Mouse (Mus musculus): Measurements from ENCODE around the gene Tspan4. TPM values are rescaled to one million over a fixed set of nuclear protein-coding genes. Genes with fewer than 3 reads are reported as not detected.

The Tspan4 gene
- polyA plus RNA-seq, 1 experiment from 2014 or later, result 76.7 TPM

DNA sequence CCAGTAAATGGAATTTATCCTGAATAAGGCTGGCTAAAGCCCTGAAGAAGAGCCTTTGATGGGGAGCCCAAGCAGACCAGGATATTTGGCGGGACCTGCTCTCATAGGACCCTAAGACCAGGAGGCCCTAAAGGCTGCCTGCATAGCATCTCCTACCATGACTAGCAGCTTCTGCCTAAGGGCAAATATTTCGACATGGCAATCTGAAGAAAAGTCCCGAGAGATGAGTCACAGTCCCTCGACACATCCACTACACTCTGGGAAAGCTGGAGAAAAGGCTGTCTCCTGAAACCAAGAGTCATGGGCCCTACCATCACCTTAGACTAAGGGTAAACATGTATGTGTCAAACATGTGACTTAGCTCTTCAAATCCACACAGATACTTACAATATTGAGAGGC lies 49.2 kb downstream of the Tspan4 start:
- Histone ChIP-seq H3K27me3 (ENCODE audit: control insufficient read depth, insufficient read depth, low read length) (no peaks in the 10 kb centered on the region), H3K4me1 (ENCODE audit: control insufficient read depth, insufficient read depth, low read length) (no peaks in the 10 kb centered on the region), H3K9ac (replicated peaks; ENCODE audit: low read depth, low read length) (no peak overlapping the region), H3K9me3 (ENCODE audit: control insufficient read depth, low read depth, low read length) (no peaks in the 10 kb centered on the region), H3K4me2 (replicated peaks; ENCODE audit: low read depth, low read length) (no peak overlapping the region), H3K4me3 (ENCODE audit: low read depth, low read length) (no peak overlapping the region), H3K27ac (ENCODE audit: low read length) (no peak overlapping the region), H3K36me3 (ENCODE audit: control insufficient read depth, insufficient read depth, low read length) (peaks cover 12% of the 10 kb centered on the region; the same call in 1 of the 2 replicates)
- WGBS, result 83% methylated on average over 4 of the region's 4 CpGs
- no peak for ATAC-seq (ENCODE audit: insufficient number of reproducible peaks, insufficient read depth, low FRiP score, low read depth)

DNA sequence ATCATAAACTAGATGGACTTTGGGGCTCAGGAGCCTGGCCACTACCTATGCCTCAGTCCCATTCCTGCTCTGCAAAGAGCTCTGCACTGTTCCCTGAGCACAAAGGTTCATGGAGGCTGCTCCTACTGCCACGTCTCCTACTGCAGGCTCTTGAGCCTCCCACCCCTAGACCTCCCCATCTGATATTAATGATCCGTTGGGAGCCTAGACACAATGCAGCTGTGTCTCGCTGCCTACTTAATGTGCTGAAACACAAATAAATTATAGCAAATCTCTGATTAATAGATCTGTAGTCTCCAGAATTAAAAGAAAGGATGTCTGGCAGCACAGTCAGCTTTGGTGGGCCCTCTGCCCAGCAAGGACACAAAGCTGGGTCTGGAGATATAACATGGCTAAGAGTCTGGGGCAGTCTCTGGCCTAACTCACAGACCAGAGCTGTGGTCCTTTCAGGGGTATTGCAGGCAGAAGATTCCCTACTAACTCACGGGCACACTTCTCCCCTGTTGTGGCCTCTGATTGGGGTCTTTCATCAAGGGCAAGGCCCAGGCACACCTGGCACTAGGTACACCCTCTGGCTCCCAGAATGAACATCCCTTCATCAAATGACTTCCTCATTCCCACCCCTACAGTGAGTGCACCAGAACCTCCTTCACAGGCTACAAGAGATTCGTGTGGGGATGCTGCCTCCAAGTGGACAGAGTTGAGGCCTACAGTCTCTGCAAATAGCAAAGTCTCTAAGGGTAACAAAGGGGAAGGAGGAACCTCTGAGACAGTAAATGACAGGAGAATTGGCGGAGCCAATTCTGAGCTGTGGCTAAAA lies 49.9 kb downstream of the Tspan4 start:
- Histone ChIP-seq H3K9me3 (ENCODE audit: control insufficient read depth, low read depth, low read length) (no peaks in the 10 kb centered on the region), H3K27ac (ENCODE audit: low read length) (no peak overlapping the region), H3K36me3 (ENCODE audit: control insufficient read depth, insufficient read depth, low read length) (peaks cover 14% of the 10 kb centered on the region; the same call in 1 of the 2 replicates), H3K4me3 (ENCODE audit: low read depth, low read length) (no peak overlapping the region), H3K9ac (replicated peaks; ENCODE audit: low read depth, low read length) (no peak overlapping the region), H3K27me3 (ENCODE audit: control insufficient read depth, insufficient read depth, low read length) (no peaks in the 10 kb centered on the region), H3K4me2 (replicated peaks; ENCODE audit: low read depth, low read length) (no peak overlapping the region), H3K4me1 (ENCODE audit: control insufficient read depth, insufficient read depth, low read length) (no peaks in the 10 kb centered on the region)
- peak; percentile 80; the same call in 1 of the 2 replicates for ATAC-seq (ENCODE audit: insufficient number of reproducible peaks, insufficient read depth, low FRiP score, low read depth)
- 48% methylated on average over 6 of the region's 6 CpGs for WGBS

DNA sequence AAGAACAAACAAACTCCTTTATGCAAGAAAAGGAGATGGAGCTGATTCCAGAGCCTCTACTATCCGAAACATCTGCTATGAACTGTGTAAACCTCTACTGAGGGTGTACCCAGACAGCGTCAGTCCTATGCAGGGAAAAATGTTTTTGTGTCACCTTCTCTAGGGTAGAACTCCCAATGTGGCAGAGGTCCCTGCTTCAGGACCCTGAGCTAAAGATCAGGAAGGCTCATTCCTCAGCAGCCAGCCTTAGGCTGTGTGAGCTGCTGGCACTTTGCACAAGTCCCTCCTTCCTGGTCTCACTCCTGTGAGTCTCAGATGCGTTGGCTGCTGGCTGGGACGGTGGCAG lies 50.5 kb downstream of the Tspan4 start:
- H3K27ac ChIP-seq (ENCODE audit: low read length), result no peak overlapping the region
- H3K4me3 ChIP-seq (ENCODE audit: low read depth, low read length), result no peak overlapping the region
- no peaks in the 10 kb centered on the region for H3K4me1 ChIP-seq (ENCODE audit: control insufficient read depth, insufficient read depth, low read length)
- WGBS, result 77% methylated on average over 4 of the region's 4 CpGs
- ATAC-seq (ENCODE audit: insufficient number of reproducible peaks, insufficient read depth, low FRiP score, low read depth), result no peak
- H3K36me3 ChIP-seq (ENCODE audit: control insufficient read depth, insufficient read depth, low read length), result peaks cover 16% of the 10 kb centered on the region; the same call in 1 of the 2 replicates
- H3K27me3 ChIP-seq (ENCODE audit: control insufficient read depth, insufficient read depth, low read length), result no peaks in the 10 kb centered on the region
- H3K9ac ChIP-seq (replicated peaks; ENCODE audit: low read depth, low read length), result no peak overlapping the region
- H3K9me3 ChIP-seq (ENCODE audit: control insufficient read depth, low read depth, low read length), result no peaks in the 10 kb centered on the region
- H3K4me2 ChIP-seq (replicated peaks; ENCODE audit: low read depth, low read length), result no peak overlapping the region

DNA sequence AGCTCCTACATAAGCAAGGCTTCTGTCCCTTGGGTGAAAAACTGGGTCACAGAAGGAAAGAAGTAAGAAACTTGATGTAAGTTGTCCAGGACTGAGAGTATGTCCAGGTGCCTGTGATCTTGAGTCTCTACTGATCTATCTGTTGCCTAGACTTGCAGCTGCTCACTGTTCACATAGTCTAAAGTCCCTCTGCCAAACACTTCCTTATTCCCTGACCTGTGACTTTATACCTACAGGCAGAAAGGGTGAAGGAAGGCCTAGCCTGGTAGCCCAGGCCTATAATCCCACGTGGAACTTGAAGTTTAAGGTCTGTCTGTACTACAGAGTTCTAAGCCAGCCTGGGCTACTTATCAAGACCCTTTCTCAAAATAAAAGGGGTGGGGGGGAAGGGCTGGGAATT lies 60.5 kb downstream of the Tspan4 start:
- Histone ChIP-seq H3K4me2 (replicated peaks; ENCODE audit: low read depth, low read length) (no peak overlapping the region), H3K36me3 (ENCODE audit: control insufficient read depth, insufficient read depth, low read length) (peaks cover 5% of the 10 kb centered on the region; the same call in 1 of the 2 replicates), H3K9ac (replicated peaks; ENCODE audit: low read depth, low read length) (no peak overlapping the region), H3K4me3 (ENCODE audit: low read depth, low read length) (no peak overlapping the region), H3K27ac (ENCODE audit: low read length) (no peak overlapping the region), H3K4me1 (ENCODE audit: control insufficient read depth, insufficient read depth, low read length) (peaks cover 11% of the 10 kb centered on the region), H3K27me3 (ENCODE audit: control insufficient read depth, insufficient read depth, low read length) (no peaks in the 10 kb centered on the region), H3K9me3 (ENCODE audit: control insufficient read depth, low read depth, low read length) (no peaks in the 10 kb centered on the region)
- 62% methylated on average over 1 of the region's 1 CpGs for WGBS
- ATAC-seq (ENCODE audit: insufficient number of reproducible peaks, insufficient read depth, low FRiP score, low read depth), result no peak

DNA sequence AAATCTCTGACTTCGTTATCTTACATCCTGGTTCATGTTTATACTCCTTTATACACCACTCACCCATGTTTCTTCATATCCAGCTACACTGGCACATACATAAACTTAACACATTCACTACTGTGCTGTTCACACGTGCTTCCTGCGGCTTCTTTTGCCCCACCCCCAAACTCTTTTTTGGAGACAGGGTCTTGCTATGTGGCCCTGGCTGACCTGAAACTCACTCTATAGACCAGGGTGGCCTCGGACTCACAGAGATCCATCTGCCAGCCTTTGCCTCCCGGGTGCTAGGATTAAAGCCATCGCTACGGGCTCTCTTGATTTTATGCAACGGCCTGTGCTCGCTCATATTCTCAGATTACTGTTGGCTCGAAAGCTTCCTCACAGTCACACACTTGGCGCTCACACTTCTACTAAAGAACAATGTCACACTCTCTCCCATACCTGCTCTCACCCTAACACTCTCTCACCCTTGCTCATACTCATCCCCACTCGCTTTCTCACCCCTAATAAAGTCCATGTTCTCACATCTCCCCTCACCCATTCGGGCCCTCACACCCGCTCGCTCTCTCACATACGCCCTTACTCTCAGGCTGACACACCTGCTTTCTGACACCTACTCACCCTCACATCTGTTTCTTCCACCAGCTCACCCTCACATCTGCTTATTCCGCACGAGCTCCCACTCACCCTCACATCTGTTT lies 64.0 kb downstream of the Tspan4 start:
- peak overlapping the region; percentile 68 for H3K9ac ChIP-seq (replicated peaks; ENCODE audit: low read depth, low read length)
- H3K27ac ChIP-seq (ENCODE audit: low read length), result peak overlapping the region; percentile 82
- H3K36me3 ChIP-seq (ENCODE audit: control insufficient read depth, insufficient read depth, low read length), result no peaks in the 10 kb centered on the region
- H3K9me3 ChIP-seq (ENCODE audit: control insufficient read depth, low read depth, low read length), result no peaks in the 10 kb centered on the region
- H3K4me1 ChIP-seq (ENCODE audit: control insufficient read depth, insufficient read depth, low read length), result peaks cover 11% of the 10 kb centered on the region
- no peaks in the 10 kb centered on the region for H3K27me3 ChIP-seq (ENCODE audit: control insufficient read depth, insufficient read depth, low read length)
- 6% methylated on average over 18 of the region's 18 CpGs for WGBS
- peak overlapping the region; percentile 91 for H3K4me2 ChIP-seq (replicated peaks; ENCODE audit: low read depth, low read length)
- no peak for ATAC-seq (ENCODE audit: insufficient number of reproducible peaks, insufficient read depth, low FRiP score, low read depth)
- H3K4me3 ChIP-seq (ENCODE audit: low read depth, low read length), result peak overlapping the region; percentile 72

DNA sequence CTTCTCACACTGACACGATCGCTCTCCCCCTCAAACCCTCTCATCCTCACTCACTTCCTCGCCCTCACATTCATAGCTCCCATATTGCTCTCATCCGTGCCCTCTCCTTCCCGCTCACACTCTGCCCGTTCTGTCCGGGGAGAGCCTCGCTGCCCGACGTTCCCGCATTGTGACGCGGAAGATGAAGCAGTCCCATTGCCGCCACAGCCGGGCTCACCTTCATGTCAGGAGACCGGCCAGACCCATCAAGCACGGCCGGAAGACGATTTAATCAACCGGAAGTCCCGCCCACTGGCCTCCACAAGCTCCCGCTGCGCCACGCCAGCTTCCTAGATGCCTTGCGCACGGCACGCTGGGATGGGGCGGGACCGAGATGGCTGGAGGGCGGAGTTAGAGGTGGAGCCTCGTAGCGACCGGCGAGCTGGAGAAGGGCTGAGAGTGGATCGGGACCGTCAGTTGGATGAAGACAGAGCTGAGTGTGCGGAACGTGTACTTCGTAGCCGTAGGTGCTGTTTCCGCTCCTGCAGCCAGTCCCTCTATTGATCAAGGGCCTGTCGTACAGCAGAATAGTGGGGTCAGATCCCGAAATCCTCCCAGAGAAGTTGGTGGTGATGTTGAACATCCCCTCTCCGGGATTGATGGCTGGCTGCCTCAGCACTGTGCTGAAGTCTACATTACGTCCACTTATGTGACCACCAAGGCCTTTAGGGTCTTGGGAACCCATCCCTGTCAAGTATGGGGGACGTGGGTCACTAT lies 64.7 kb downstream of the Tspan4 start, which contains the start of gene Chid1:
Gene Chid1, minus strand, starts transcription at position 302 of the 756 bp plus-strand sequence.
- 2% methylated on average over 46 of the region's 46 CpGs for WGBS

DNA sequence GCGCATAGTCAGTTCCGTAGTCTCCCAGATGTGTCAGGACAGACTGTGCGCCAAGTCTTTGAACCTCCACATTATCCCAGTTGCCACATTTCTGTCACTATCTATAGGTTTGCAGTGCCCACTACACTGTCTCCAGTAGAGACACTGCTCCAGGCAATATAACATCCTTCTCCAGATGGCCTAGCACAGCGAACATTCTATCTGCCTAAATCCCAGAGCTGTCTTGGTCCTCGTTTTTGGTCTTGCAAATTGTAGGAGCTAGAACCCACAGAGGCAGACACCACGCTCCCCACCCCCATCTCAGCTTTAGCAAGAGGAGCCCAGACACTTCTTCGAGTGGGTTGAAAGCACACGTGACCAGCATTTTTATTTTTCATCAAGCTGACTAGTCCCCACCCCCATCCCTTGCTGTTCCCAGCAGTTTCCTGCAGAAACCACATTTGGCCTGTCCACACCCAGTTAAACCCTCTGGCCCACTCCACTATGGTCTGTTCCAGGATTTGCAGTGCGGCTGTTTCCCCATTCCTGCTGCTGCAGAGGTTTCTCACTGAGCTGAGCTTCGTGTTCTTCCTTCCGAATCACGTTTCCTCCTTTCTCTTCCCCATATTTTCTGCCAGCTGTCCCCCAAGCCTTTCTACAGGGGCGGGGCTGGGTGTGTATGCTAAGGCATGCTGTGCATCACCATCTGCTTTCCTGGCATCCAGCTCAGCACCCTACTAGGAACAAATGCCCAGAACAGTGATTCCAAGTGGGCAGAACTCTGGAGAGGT lies 65.5 kb downstream of the Tspan4 start:
- no peak; the same call in none of the 2 replicates for ATAC-seq (ENCODE audit: insufficient number of reproducible peaks, insufficient read depth, low FRiP score, low read depth)
- 52% methylated on average over 13 of the region's 13 CpGs for WGBS

More for the DNA sequence above, 64.7 kb downstream of the Tspan4 start, which contains the start of gene Chid1:
- H3K4me2 ChIP-seq (replicated peaks; ENCODE audit: low read depth, low read length), result peak within 1 kb of the TSS; percentile 91
- peak; percentile 97 for ATAC-seq (ENCODE audit: insufficient number of reproducible peaks, insufficient read depth, low FRiP score, low read depth)
- H3K4me3 ChIP-seq (ENCODE audit: low read depth, low read length), result peak within 1 kb of the TSS; percentile 72
- H3K9ac ChIP-seq (replicated peaks; ENCODE audit: low read depth, low read length), result peak within 1 kb of the TSS; percentile 68
- H3K36me3 ChIP-seq (ENCODE audit: control insufficient read depth, insufficient read depth, low read length), result no peaks in the 10 kb centered on the region
- H3K4me1 ChIP-seq (ENCODE audit: control insufficient read depth, insufficient read depth, low read length), result peaks cover 11% of the 10 kb centered on the region
- no peaks in the 10 kb centered on the region for H3K27me3 ChIP-seq (ENCODE audit: control insufficient read depth, insufficient read depth, low read length)
- H3K9me3 ChIP-seq (ENCODE audit: control insufficient read depth, low read depth, low read length), result no peaks in the 10 kb centered on the region
- H3K27ac ChIP-seq (ENCODE audit: low read length), result peak within 1 kb of the TSS; percentile 82

More for the DNA sequence above, 65.5 kb downstream of the Tspan4 start:
- Histone ChIP-seq H3K27ac (ENCODE audit: low read length) (peak overlapping the region; percentile 82; the same call in 1 of the 2 replicates), H3K4me2 (replicated peaks; ENCODE audit: low read depth, low read length) (peak overlapping the region; percentile 91), H3K9ac (replicated peaks; ENCODE audit: low read depth, low read length) (peak overlapping the region; percentile 25), H3K27me3 (ENCODE audit: control insufficient read depth, insufficient read depth, low read length) (no peaks in the 10 kb centered on the region), H3K4me1 (ENCODE audit: control insufficient read depth, insufficient read depth, low read length) (peaks cover 11% of the 10 kb centered on the region), H3K4me3 (ENCODE audit: low read depth, low read length) (peak overlapping the region; percentile 72), H3K9me3 (ENCODE audit: control insufficient read depth, low read depth, low read length) (no peaks in the 10 kb centered on the region), H3K36me3 (ENCODE audit: control insufficient read depth, insufficient read depth, low read length) (no peaks in the 10 kb centered on the region)
